Mouse (Mus musculus) intestine, postnatal 0 days (tissue): ENCODE measurements around the gene Ptges3. TPM values are rescaled to one million over a fixed set of nuclear protein-coding genes. Genes with fewer than 3 reads are reported as not detected.

ENCODE experiments used
- ATAC-seq: fragments of 200-750 bp; cut with Nextera tagmentation; 2 replicates; pipeline ENCODE4 v1.8.0; 2017; ENCODE audit warnings: mild to moderate bottlenecking, moderate TSS enrichment, moderate library complexity
- H3K27ac ChIP-seq: fragments of 300-500 bp; sonication (generic); 2 replicates; pipeline ENCODE4 v1.5.1; 2014; ENCODE audit warnings: mild to moderate bottlenecking, low read depth, low read length, moderate library complexity
- H3K27me3 ChIP-seq: fragments of 300-500 bp; sonication (generic); replicated peaks from 2 replicates; pipeline ENCODE4 v1.6.1; 2014; ENCODE audit warnings: low read length, mixed read lengths; ENCODE audit not compliant: control insufficient read depth, insufficient read depth
- H3K36me3 ChIP-seq: fragments of 300-500 bp; sonication (generic); 2 replicates; pipeline ENCODE4 v1.6.1; 2014; ENCODE audit warnings: mild to moderate bottlenecking, moderate library complexity; ENCODE audit not compliant: control insufficient read depth, insufficient read depth
- H3K4me1 ChIP-seq: fragments of 300-500 bp; sonication (generic); replicated peaks from 2 replicates; pipeline ENCODE4 v1.6.1; 2014; ENCODE audit warnings: antibody characterized with exemption, low read length, mixed read lengths; ENCODE audit not compliant: control insufficient read depth, insufficient read depth
- H3K4me2 ChIP-seq: fragments of 300-500 bp; sonication (generic); replicated peaks from 2 replicates; pipeline ENCODE4 v1.6.1; 2014; ENCODE audit warnings: low read depth, mild to moderate bottlenecking, moderate library complexity
- H3K4me3 ChIP-seq: fragments of 300-500 bp; sonication (generic); 2 replicates; pipeline ENCODE4 v1.5.1; 2014; ENCODE audit warnings: low read depth, low read length
- H3K9ac ChIP-seq: fragments of 300-500 bp; sonication (generic); 2 replicates; pipeline ENCODE4 v1.6.1; 2014; ENCODE audit warnings: mild to moderate bottlenecking, low read depth, low read length
- H3K9me3 ChIP-seq: fragments of 300-500 bp; sonication (generic); 2 replicates; pipeline ENCODE4 v1.6.1; 2016; ENCODE audit warnings: mixed run types; ENCODE audit not compliant: control insufficient read depth
- CTCF ChIP-seq: sonication (generic); IDR thresholded peaks from 2 replicates; pipeline ENCODE4 v1.5.1; 2016; ENCODE audit warnings: low read depth, mild to moderate bottlenecking, control low read depth, antibody characterized with exemption, moderate library complexity
- WGBS: fragments of 180-500 bp; shearing (Covaris S2); extraction: QIAGEN DNeasy Blood & Tissue Kit; methylation state at CpG from one replicate; pipeline ENCODE4 v1.1.7; 2014; 5-methylcytosine and 5-hydroxymethylcytosine counted together
- polyA plus RNA-seq: library from polyadenylated mRNA; unstranded; fragments of >200 nt; fragmentation: Nextera tagmentation; extraction: Ambion mirVana; gene quantifications from 2 replicates; pipeline ENCODE4 v1.2.1, GENCODE M21; 2015

The Ptges3 gene
- polyA plus RNA-seq, 1 experiment from 2014 or later, result 269 TPM

DNA sequence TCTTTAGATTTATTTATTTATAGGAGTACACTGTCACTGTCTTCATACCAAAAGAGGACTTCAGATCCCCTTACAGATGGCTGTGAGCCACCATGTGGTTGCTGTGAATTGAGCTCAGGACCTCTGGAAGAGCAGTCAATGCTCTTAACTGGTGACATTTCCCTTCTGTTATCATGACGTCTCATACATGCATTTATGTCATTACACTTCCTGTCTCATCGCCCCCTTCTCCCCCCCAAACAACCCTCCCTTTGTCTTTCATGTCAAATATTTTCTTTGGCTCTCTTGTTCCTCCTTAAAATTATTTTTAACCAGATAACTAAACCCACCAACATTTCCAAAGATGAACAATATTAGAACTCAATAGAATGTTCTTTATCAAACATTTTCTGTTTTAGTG is 27.9 kb upstream of the Ptges3 start:
- ATAC-seq, result no peak
- Histone ChIP-seq H3K4me3 (no peak overlapping the region), H3K4me1 (0 out of 2 replicates have a peak, but pooled peaks cover 3% of the 10 kb centered on the region), H3K4me2 (no peak overlapping the region), H3K27ac (no peak overlapping the region), H3K36me3 (peaks cover 5% of the 10 kb centered on the region; the same call in 1 of the 2 replicates), H3K27me3 (no peaks in the 10 kb centered on the region), H3K9me3 (no peaks in the 10 kb centered on the region), H3K9ac (no peak overlapping the region)
- no peak for TF ChIP-seq CTCF
- 65% methylated on average over 2 of the region's 2 CpGs for WGBS

DNA sequence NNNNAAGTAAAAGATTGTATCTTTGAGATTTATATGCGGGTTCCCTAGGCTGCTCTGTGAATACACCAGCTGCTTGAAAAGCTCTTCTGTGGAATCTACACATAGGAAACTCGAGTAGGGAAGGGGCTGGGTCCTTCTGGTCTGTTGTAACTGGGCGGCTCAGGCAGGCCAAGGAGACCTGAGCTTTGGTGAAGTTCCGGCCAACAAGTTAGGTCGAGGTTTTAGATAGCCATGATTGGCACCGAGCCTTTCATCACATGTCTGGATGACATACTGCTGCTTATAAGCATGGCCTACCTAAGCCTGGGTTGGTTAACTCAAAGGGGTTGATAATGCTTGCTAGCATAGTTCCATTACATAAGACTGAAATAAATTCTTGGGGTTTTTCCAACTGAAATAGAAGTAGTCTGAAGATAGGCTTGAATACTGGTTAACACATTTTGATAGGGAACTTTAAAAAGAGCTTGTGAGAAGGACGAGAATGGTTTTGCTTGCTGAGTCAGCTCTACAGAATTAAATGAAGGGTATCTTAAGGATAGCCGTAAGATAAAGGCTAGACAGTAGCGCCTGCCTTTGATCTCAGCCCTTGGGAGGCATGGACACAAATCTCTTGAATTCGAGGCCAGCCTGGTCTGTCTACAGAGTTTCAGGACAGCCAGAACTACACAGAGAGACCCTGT is 21.9 kb upstream of the Ptges3 start:
- H3K4me1 ChIP-seq, result peaks cover 6% of the 10 kb centered on the region; the same call in 1 of the 2 replicates
- peak overlapping the region; percentile 77 for H3K4me2 ChIP-seq
- H3K27ac ChIP-seq, result peak overlapping the region; percentile 95
- WGBS, result 2% methylated on average over 10 of the region's 10 CpGs
- peak overlapping the region; percentile 99 for H3K9ac ChIP-seq
- no peak for TF ChIP-seq CTCF
- peak overlapping the region; percentile 96 for H3K4me3 ChIP-seq
- ATAC-seq, result peak; percentile 38
- H3K36me3 ChIP-seq, result peaks cover 23% of the 10 kb centered on the region
- no peaks in the 10 kb centered on the region for H3K9me3 ChIP-seq
- no peaks in the 10 kb centered on the region for H3K27me3 ChIP-seq

DNA sequence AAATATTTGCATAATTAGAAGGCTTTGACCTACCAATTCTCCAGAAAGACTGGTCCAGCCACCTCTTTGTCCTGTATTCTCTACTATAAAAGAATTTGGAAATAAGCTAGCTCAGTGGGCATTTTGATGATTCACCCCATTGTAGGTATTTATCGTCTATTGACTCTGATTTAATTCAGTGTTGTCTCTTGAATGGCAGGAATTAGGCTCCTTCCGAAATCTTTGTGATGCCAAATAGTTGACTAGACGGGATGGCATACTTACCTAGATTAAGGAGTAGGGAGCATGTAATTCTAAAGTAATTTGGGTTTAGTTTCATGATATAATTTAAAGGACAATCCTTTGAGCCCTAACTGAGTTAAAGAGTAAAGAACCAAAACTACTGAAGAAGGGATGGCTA is 20.8 kb upstream of the Ptges3 start:
- Histone ChIP-seq H3K4me3 (no peak overlapping the region), H3K9ac (no peak overlapping the region), H3K4me2 (peak overlapping the region; percentile 35), H3K27ac (no peak overlapping the region), H3K9me3 (no peaks in the 10 kb centered on the region), H3K4me1 (peaks cover 6% of the 10 kb centered on the region; the same call in 1 of the 2 replicates), H3K36me3 (peaks cover 30% of the 10 kb centered on the region), H3K27me3 (no peaks in the 10 kb centered on the region)
- WGBS, result 58% methylated on average over 3 of the region's 3 CpGs
- ATAC-seq, result no peak
- TF ChIP-seq CTCF, result no peak

DNA sequence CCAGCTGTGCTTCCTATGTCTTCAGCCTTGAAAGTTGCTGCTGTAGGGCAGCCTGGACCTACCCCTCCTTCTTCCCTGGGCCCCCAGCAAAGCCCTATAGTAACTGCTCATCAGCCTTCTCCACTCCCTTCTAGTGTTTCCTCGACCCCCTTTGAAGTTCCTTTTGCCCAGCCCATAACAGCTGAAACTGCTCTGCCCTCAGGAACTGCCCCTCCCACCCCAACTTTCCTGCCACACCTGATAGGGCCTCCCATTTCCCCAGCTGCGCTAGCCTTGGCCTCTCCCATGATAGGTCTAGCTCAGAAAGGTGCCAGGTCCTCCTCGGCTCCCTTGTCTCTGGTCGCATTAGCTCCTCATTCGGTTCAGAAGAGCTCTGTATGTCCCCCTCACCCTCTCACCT is 19.6 kb upstream of the Ptges3 start:
- TF ChIP-seq CTCF, result no peak
- WGBS, result 23% methylated on average over 5 of the region's 5 CpGs
- H3K9ac ChIP-seq, result no peak overlapping the region; the same call in 1 of the 2 replicates
- no peak overlapping the region for H3K27ac ChIP-seq
- no peak for ATAC-seq
- H3K4me3 ChIP-seq, result no peak overlapping the region
- peaks cover 39% of the 10 kb centered on the region for H3K36me3 ChIP-seq
- H3K9me3 ChIP-seq, result no peaks in the 10 kb centered on the region
- no peak overlapping the region for H3K4me2 ChIP-seq
- H3K27me3 ChIP-seq, result no peaks in the 10 kb centered on the region
- H3K4me1 ChIP-seq, result peaks cover 6% of the 10 kb centered on the region; the same call in 1 of the 2 replicates

DNA sequence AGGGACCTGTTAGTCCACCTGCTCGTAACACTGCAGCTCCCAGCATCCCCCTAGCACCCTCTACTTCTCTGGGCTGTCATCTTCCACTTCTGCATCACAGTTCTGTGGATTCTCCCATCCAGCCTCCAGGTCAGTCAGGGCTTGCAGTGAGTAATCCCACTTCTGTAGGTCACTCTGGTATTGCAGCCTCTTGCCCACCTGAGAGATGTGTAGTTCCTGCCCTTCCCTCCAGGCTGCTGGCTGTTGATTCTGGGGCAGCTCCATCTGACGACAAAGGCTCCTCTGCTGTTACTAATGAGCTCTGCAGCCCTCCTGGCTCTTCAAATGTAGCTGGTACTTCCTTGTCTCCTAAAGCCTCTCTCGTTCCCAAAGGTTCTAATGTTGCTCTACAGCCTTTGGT is 18.9 kb upstream of the Ptges3 start:
- Histone ChIP-seq H3K27ac (0 out of 2 replicates have a peak overlapping the region, but pooled peaks have one; percentile 21), H3K36me3 (peaks cover 45% of the 10 kb centered on the region), H3K9ac (no peak overlapping the region; the same call in 1 of the 2 replicates), H3K9me3 (no peaks in the 10 kb centered on the region), H3K27me3 (no peaks in the 10 kb centered on the region), H3K4me2 (no peak overlapping the region), H3K4me1 (peaks cover 4% of the 10 kb centered on the region; the same call in 1 of the 2 replicates), H3K4me3 (no peak overlapping the region)
- no peak for TF ChIP-seq CTCF
- 49% methylated on average over 3 of the region's 3 CpGs for WGBS
- ATAC-seq, result no peak

DNA sequence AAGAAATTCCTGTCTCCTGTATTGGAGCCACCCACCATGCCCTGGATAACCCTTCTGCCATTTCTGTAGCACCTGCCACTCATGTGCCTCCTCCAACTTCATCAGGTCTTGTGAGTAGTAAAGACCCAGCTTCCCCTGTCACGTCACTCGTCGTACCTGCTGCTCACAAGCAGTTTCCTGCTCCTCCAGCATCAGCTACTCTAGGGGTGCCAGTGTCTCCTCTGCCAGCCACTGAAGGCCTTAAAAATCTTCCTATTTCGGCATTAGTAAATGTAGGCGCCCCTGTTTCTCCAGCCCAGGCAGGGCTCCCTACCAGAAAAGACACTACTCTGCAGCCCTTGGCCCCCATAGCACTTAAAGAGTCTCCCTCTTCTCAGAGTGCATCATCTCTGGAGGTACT is 18.5 kb upstream of the Ptges3 start:
- no peak for ATAC-seq
- WGBS, result 88% methylated on average over 5 of the region's 5 CpGs
- H3K9ac ChIP-seq, result no peak overlapping the region
- H3K4me3 ChIP-seq, result no peak overlapping the region
- no peak for TF ChIP-seq CTCF
- no peaks in the 10 kb centered on the region for H3K9me3 ChIP-seq
- H3K4me1 ChIP-seq, result peaks cover 2% of the 10 kb centered on the region; the same call in 1 of the 2 replicates
- H3K27ac ChIP-seq, result 0 out of 2 replicates have a peak overlapping the region, but pooled peaks have one; percentile 21
- H3K36me3 ChIP-seq, result peaks cover 49% of the 10 kb centered on the region
- no peaks in the 10 kb centered on the region for H3K27me3 ChIP-seq
- H3K4me2 ChIP-seq, result no peak overlapping the region
